Mouse (Mus musculus): ENCODE results near the gene 9330182L06Rik. TPM values are rescaled to one million over a fixed set of nuclear protein-coding genes. Genes with fewer than 3 reads are reported as not detected.

The 9330182L06Rik gene
- total RNA-seq (2022): 10 to 100 TPM; 11.8 to 19.8 (median 15.9) TPM

DNA sequence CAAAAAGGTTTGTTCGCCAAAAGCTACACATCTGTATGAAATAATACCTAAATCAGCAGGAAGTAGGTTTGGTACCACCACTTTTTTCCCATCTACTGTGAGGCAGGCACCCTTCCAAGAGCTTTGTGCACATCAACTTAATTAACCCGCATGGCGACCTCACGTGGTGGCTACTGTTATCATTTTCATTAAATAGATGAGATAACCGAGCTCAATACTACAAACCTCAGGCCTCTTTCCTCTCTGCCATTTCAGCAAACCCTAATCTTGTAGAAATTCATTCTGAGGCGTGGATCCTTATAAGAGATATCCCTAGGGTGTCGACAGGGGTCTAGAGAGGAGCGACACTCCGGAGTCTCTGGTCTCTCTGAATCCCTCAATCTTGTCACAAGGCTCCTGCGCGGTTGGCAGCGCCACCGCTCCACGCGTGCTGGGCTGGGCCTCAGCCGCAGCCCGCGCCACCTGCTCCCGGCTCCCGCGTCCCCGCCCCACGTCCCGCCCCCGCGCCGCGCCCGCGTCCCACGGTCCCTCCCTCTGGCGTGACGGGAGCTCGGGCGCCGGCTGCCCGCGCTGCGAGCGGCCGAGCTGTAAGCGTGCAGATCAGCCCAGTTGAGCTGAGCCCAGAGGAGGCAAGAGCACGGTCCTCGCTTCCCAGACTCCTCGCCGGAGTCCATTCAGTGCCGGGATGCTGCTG, at the start of gene 9330182L06Rik:
TSS of gene 9330182L06Rik (plus strand) at position 533 of the 694 bp plus-strand sequence.
- peak; percentile 33 for DNase-seq

- DNase-seq: no peak
These were observed 38.4 kb upstream of the 9330182L06Rik start for GRCm38 (mm10) chr5:9227456-9228008.

DNA sequence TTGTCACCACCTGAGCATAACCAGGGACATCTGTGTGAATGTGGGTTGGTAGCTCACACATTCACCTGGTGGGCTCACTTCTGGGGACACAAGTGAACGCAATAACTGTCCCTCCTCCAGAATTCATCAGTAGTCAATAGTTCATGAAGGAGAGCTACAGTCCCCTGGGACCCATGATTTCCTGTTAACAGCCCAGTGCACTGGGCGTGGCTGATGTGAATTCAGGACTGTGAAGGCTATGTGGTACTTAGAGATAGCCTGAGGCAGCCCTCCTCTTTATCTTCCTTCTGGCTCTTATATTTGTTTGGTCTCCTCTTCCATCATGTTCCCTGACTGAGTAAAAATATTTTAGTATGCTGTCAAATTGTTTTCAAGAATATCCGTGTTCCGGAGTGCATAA, 1.6 kb upstream of the 9330182L06Rik start:
- DNase-seq: no peak

GRCm38 (mm10) chr5:9266280-9266923, 484 bp downstream of the 9330182L06Rik start:
- DNase-seq: peak; percentile 11

- DNase-seq: no peak
These were observed 3.7 kb downstream of the 9330182L06Rik start for GRCm38 (mm10) chr5:9269666-9270065.

DNA sequence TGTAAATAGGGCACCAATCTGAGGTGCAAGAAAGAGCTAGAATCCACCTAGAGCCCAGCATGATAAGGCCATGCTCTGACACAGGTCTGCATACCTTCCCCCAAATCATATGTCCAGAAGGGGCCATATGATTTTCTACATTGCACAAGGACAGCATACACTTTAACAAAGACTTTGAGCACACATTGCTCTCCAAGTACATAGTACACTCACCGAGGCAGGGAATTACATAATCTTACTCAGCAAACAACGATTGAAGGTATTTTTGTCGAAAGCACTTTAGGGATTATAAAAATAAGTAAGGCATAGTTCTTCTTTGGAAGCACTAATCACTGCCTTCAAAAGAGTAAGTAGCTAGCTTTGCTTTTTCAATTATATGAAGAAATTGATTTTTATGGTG, 7.1 kb downstream of the 9330182L06Rik start:
- no peak for DNase-seq

- DNase-seq: no peak
These were observed 30.0 kb downstream of the 9330182L06Rik start for GRCm38 (mm10) chr5:9295777-9296549.

GRCm38 (mm10) chr5:9296550-9296928, 30.6 kb downstream of the 9330182L06Rik start:
- DNase-seq: no peak

DNA sequence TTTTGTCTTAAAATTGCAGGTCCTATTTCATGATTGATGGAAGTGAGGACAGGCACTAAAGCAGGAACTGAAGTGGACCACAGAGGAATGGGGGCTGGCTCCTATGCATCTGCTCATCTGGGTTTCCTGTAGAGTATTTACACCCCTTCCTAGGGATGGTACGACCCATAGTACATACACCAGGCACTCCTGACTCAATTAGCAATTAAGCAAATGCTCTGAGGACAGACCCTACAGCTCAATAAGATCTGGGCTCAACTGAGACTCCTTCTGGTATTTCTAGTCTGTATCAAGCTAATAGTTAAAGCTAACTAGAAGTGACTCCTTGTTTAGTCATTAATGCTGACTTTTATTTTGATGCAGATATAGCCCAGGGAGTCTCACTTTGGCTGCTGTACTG, 60.9 kb downstream of the 9330182L06Rik start:
- DNase-seq: no peak

GRCm38 (mm10) chr5:9327528-9327927, 61.6 kb downstream of the 9330182L06Rik start:
- no peak for DNase-seq

GRCm38 (mm10) chr5:9338756-9339510, 73.0 kb downstream of the 9330182L06Rik start:
- no peak for DNase-seq

DNA sequence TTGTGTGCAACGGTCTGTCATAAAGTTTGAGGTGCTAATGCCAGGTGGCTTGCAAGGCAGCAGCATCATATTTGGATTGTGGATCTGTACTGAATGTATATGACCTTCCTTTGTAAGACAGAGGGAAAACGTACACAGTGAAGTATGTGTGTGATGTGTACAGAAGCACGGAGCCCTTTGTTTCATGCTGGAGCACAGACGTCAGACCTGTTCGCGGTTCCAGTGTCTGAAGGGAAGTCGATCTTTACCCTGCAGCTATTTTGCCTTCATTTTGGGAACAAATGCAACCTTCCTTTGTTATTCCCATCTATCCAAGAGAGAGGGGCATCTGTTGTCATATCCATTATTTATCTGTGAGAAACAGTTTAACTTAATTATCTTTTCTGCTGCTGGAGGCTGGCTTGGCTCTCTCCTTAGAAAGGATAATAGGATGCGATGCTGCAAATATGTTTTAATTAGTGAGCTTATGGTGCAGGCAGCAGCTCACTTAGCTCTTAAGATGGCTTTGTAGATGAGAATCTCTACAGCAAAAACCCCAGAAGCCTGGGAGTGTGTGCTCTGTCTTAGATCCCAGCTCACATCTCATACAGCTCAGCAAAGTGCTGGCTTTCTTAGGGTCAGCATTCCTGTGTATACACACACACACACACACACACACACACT, 73.7 kb downstream of the 9330182L06Rik start:
- DNase-seq: no peak

- DNase-seq: no peak
These were observed 78.7 kb downstream of the 9330182L06Rik start for GRCm38 (mm10) chr5:9344581-9344980.

DNA sequence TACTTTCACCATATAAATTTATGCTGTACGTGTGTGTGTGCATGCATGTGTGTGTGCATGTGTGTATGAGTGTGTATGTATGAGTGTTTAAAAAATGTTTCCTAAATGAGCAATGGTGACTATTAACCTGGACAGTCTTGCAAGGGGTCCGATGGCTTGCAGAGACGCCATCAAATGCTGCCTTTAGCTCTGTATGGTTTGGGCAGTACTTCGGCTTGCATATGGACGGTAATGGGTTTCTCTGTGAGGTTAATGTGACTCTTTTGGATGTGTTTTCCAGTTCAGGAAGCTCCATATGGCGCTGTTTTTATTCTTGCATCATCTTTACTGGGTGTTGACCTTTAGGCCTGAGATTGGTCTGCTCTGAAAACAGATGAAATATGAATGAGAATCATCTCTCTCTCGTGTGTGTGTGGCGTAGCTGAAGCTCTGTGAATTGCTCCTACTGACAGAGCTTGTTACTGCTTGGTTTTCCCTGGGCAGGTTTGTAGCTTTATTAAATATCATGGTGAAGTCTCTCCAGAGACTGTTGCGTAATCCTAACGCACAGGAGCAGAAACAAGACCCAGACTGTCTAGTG, 79.2 kb downstream of the 9330182L06Rik start:
- no peak for DNase-seq

DNA sequence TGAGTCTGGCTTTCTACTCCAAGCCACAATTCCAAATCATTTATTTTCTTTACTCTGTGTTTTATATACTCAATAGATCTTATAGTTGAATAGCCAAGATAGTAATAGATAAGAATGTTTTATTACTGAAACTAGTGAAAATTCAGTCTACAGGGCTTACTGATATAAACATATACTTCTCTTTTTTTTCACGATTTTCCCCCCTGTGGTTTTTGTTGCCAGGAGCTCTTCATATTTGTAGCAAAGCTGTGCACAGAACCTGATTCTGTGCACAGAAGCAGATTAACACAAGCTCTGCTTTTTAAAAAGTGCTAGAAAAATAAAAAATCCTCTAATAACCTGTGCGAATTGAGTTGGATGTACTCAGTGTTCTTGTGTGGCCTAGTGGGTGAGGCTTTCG, 79.7 kb downstream of the 9330182L06Rik start:
- DNase-seq: no peak

- DNase-seq: no peak
These were observed 80.6 kb downstream of the 9330182L06Rik start for GRCm38 (mm10) chr5:9346510-9346909.

DNA sequence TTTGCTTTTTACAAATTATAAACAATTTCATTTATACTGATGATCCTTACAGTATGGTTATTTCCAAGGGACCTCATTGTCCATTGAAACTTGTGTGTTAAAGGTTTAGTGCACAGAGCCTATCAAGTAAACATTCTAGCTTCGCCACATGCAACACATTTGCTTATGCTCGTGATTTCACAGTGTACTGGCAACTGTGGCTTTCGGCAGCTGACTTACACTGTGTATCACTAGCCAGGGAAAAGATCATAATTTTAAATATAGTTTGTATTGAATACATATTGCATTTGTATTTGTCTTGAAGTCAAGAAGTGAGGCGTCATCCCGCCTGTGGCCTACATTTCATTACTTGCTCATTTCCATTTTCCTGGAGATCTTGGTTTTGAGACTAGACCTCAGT, 86.2 kb downstream of the 9330182L06Rik start:
- DNase-seq: no peak

DNA sequence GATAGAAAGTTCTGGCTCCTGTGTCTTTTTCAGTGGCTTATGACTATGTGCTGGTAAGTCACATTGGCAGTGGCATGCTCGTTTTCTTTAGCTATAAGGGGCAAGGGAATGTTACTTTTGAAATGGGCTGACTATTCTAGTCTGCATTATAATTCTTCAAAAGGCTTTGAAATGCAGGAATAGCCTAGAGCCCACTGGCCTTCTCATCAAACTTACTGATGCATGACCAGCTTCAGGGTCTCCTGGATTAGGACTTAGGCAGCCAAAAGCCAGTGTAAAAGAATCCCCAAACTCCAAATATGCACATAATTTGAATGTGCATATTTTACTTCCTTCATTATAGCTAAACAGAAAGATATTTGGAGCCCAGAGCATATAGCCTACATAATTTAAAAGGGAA, 86.7 kb downstream of the 9330182L06Rik start:
- DNase-seq: no peak

DNA sequence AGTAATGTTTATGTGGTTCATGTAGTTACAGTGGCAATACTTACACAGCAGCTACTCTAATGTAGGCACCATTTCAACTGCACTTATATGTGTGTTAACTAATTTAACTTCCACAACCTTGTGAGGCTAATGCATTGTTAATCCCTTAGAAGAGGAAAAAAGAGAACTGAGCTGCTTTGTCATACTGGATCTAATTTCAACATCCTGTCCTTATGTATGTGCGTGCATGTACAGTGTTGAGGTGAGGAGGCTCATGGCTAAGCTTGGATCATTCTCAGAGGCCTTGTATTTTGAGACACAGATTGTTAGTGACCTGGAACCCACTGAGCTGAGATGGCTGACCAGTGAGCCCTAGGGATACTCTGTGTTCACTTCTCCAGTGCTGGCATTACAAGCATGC, 88.3 kb downstream of the 9330182L06Rik start:
- DNase-seq: no peak

- DNase-seq: peak; percentile 4
These were observed 92.2 kb downstream of the 9330182L06Rik start for GRCm38 (mm10) chr5:9358076-9358475.

DNA sequence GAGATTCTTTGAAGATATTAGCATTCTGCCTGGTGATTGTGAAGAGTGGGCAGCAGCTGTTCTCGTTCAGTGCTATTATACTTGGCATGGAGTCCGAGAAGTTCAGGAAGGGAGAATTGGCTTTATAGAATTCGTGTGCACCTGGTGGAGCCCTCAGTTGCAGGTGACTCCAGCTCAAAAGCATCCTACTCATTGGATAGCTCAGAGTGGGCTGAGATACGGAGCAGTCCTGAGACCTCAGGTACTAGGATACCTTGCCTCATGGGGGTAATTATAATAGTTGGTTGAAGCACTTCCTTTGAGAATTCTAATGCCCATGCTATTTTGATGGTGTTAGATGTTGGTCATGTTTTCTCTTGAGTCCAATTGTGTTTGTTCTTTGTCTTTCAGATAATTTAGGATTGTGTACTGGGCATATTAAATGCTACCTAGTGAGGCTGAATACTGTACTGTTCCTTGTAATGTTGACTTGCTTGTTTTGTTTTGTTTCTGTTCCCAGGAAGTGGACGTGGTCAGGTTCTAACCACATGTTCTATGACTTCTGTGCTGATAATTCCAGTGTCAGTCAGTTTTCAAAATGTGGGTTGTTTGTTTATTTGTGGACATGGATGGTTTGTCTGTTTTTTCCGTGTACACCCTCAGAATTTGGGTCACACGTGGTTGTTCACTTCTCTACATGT, 96.2 kb downstream of the 9330182L06Rik start:
- DNase-seq: no peak

Data from adrenal gland, adult 8-10 months (tissue).